Mouse (Mus musculus): ENCODE results near the gene Krtap15.

The Krtap15 gene

GRCm38 (mm10) chr16:88820066-88820465 is at the start of gene Krtap15:
Krtap15 (plus strand) TSS chr16:88820215.
- no peak for DNase-seq (ENCODE audit: low spot score)

- DNase-seq (ENCODE audit: low spot score): no peak
These were observed 45.9 kb upstream of the Krtap15 start, which contains the start of gene 2310057N15Rik for GRCm38 (mm10) chr16:88774106-88774505. 2310057N15Rik (minus strand) TSS chr16:88774206.

- no peak for DNase-seq (ENCODE audit: low spot score)
These were observed 42.4 kb upstream of the Krtap15 start, which contains the start of gene Gm5965 for GRCm38 (mm10) chr16:88777596-88777995. Gm5965 (plus strand) TSS chr16:88777896.

GRCm38 (mm10) chr16:88786786-88787185 is 33.2 kb upstream of the Krtap15 start:
- DNase-seq (ENCODE audit: low spot score): no peak

- DNase-seq (ENCODE audit: low spot score): no peak
These were observed 8.2 kb upstream of the Krtap15 start, which contains the start of gene Gm20741 for GRCm38 (mm10) chr16:88811827-88812226. Gm20741 (minus strand) TSS chr16:88812220.

GRCm38 (mm10) chr16:88823736-88824135 is 3.7 kb downstream of the Krtap15 start:
- DNase-seq (ENCODE audit: low spot score): no peak

- DNase-seq (ENCODE audit: low spot score): no peak
These were observed 6.2 kb downstream of the Krtap15 start, which contains the start of gene Krtap14 for GRCm38 (mm10) chr16:88826095-88826652. Krtap14 (minus strand) TSS chr16:88826145.

- no peak for DNase-seq (ENCODE audit: low spot score)
These were observed 7.0 kb downstream of the Krtap15 start for GRCm38 (mm10) chr16:88826978-88827377.

GRCm38 (mm10) chr16:88847363-88847762 is 27.3 kb downstream of the Krtap15 start:
- DNase-seq (ENCODE audit: low spot score): no peak

GRCm38 (mm10) chr16:88848558-88848957 is 28.5 kb downstream of the Krtap15 start:
- no peak for DNase-seq (ENCODE audit: low spot score)

GRCm38 (mm10) chr16:88851450-88851849 is 31.4 kb downstream of the Krtap15 start:
- DNase-seq (ENCODE audit: low spot score): no peak

GRCm38 (mm10) chr16:88864887-88865407 is 44.9 kb downstream of the Krtap15 start:
- no peak for DNase-seq (ENCODE audit: low spot score)

GRCm38 (mm10) chr16:88869311-88869710 is 49.3 kb downstream of the Krtap15 start, which contains the start of gene Krtap19-1:
Krtap19-1 (minus strand) TSS chr16:88869411.
- no peak for DNase-seq (ENCODE audit: low spot score)

GRCm38 (mm10) chr16:88874169-88874568 is 54.2 kb downstream of the Krtap15 start, which contains the start of gene Krtap19-2:
Krtap19-2 (minus strand) TSS chr16:88874269.
- DNase-seq (ENCODE audit: low spot score): no peak

- DNase-seq (ENCODE audit: low spot score): no peak
These were observed 57.9 kb downstream of the Krtap15 start, which contains the start of gene Krtap19-3 for GRCm38 (mm10) chr16:88877938-88878337. Krtap19-3 (minus strand) TSS chr16:88878038.
